Mouse (Mus musculus) lung, embryonic 16.5 days (tissue): ENCODE measurements around the gene Dazap1. TPM values are rescaled to one million over a fixed set of nuclear protein-coding genes. Genes with fewer than 3 reads are reported as not detected.
"Not testable (repeated sequence)": the region's sequence is repeated elsewhere in the genome, so short reads cannot be mapped to it uniquely, and the experiment has no call there.

Experiments used
- ATAC-seq: fragments of 200-750 bp; cut with Nextera tagmentation; 2 replicates; pipeline ENCODE4 v1.8.0; 2017; ENCODE audit warnings: low read depth, mild to moderate bottlenecking, moderate library complexity
- H3K27ac ChIP-seq: fragments of 300-500 bp; sonication (generic); 2 replicates; pipeline ENCODE4 v1.5.1; 2014; ENCODE audit warnings: mild to moderate bottlenecking, control low read depth, low read length
- H3K27me3 ChIP-seq: fragments of 300-500 bp; sonication (generic); 2 replicates; pipeline ENCODE4 v1.6.1; 2014; ENCODE audit warnings: low read depth, low read length, mixed read lengths; ENCODE audit not compliant: control insufficient read depth, insufficient read depth
- H3K36me3 ChIP-seq: fragments of 300-500 bp; sonication (generic); 2 replicates; pipeline ENCODE4 v1.6.1; 2014; ENCODE audit warnings: low read length; ENCODE audit not compliant: control insufficient read depth, insufficient read depth
- H3K4me1 ChIP-seq: fragments of 300-500 bp; sonication (generic); replicated peaks from 2 replicates; pipeline ENCODE4 v1.6.1; 2014; ENCODE audit warnings: low read length, mixed read lengths; ENCODE audit not compliant: control insufficient read depth, insufficient read depth
- H3K4me2 ChIP-seq: fragments of 300-500 bp; sonication (generic); 2 replicates; pipeline ENCODE4 v1.6.1; 2014; ENCODE audit warnings: low read depth, low read length, control low read depth
- H3K4me3 ChIP-seq: fragments of 300-500 bp; sonication (generic); 2 replicates; pipeline ENCODE4 v1.5.1; 2014; ENCODE audit warnings: mild to moderate bottlenecking, low read length, control low read depth
- H3K9ac ChIP-seq: fragments of 300-500 bp; sonication (generic); 2 replicates; pipeline ENCODE4 v1.6.1; 2014; ENCODE audit warnings: low read length, control low read depth
- H3K9me3 ChIP-seq: fragments of 300-500 bp; sonication (generic); 2 replicates; pipeline ENCODE4 v1.6.1; 2016; ENCODE audit warnings: low read length; ENCODE audit not compliant: control insufficient read depth
- WGBS: fragments of 180-500 bp; shearing (Covaris S2); extraction: QIAGEN DNeasy Blood & Tissue Kit; methylation state at CpG from one replicate; pipeline ENCODE4 v1.1.7; 2014; 5-methylcytosine and 5-hydroxymethylcytosine counted together
- polyA plus RNA-seq: library from polyadenylated mRNA; unstranded; fragments of >200 nt; fragmentation: Nextera tagmentation; extraction: Ambion mirVana; gene quantifications from 2 replicates; pipeline ENCODE4 v1.2.1, GENCODE M21; 2015

Dazap1 gene
- polyA plus RNA-seq, 1 experiment from 2014 or later = 50.6 TPM

DNA sequence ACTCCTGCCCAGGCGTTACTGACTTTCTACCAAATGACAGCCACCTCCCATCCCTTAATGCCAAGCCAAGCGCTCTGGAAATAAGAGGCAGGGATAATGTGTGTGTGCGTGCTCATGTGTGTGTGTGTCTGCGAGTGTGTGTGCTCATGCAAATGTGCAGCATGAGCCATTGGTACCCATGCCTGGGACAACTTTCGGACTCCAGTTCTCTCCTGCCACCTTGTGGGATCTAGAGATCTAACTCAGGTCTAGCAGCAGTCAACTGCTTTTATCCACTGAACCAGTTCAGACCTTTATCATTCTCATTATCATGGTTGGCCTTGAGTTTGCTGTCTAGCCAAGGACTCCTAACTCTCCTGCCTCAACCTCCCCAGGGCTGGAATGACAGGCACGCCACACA lies 13.4 kb upstream of the Dazap1 start:
- 47% methylated on average over 6 of the region's 6 CpGs for WGBS
- Histone ChIP-seq H3K4me2 (no peak overlapping the region), H3K27ac (no peak overlapping the region), H3K4me3 (no peak overlapping the region), H3K27me3 (no peaks in the 10 kb centered on the region), H3K9ac (no peak overlapping the region), H3K4me1 (peaks cover 9% of the 10 kb centered on the region), H3K9me3 (no peaks in the 10 kb centered on the region), H3K36me3 (peaks cover 17% of the 10 kb centered on the region)
- no peak for ATAC-seq

DNA sequence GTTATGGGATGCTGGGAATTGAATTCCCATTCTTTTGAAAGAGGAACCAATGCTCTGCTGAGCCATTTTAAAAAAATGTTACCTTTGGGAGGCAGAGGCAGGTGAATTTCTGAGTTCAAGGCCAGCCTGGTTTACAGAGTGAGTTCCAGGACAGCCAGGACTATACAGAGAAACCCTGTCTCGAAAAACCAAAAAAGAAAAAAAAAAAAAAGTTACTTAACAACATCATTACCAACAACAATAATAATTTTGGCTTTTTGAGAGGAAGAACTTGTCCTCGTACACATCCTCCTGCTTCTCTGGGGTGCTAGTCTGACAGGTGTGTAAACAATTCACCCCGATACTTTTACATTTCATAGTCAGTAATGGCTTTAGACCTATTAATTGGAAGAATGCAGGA lies 12.8 kb upstream of the Dazap1 start:
- H3K9me3 ChIP-seq, H3K4me1 ChIP-seq, H3K27ac ChIP-seq, H3K27me3 ChIP-seq, ATAC-seq, H3K9ac ChIP-seq: not testable (repeated sequence)
- Histone ChIP-seq H3K36me3 (peaks cover 11% of the 10 kb centered on the region), H3K4me3 (peak overlapping the region; percentile 86), H3K4me2 (peak overlapping the region; percentile 52)
- 28% methylated on average over 3 of the region's 3 CpGs for WGBS

DNA sequence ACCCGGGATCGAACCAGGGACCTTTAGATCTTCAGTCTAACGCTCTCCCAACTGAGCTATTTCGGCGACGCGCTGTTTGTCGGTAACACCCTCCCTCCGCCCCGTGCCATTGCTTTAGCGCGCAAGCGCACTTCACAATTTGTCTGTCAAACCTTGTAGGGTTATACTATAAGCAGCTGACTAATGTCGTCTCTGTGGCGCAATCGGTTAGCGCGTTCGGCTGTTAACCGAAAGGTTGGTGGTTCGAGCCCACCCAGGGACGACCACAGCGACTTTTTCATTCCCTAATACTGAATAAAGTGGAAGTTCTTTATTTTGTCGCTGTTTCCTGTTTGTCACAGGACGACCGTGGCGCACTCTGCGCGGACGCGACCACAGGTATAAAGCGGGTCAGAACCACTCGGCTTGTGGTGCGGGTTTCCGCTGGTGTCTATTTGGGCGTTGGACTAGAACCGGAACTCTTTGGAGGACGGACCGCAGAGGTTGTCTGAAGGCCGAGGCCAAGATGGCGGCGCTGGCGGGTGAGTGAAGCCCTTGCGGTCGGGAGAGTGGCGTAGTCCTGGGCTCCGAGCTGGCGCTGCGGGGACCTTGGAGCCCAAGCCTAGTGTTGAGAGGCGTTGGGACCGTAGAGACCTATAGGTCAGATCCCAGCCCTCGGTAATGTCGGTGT lies 12.2 kb upstream of the Dazap1 start, which contains the start of gene Ndufs7:
Ndufs7 (plus strand) TSS at position 151 of the 670 bp plus-strand sequence.
- Histone ChIP-seq H3K9ac (peak within 1 kb of the TSS; percentile 91), H3K36me3 (peaks cover 6% of the 10 kb centered on the region), H3K9me3 (no peaks in the 10 kb centered on the region), H3K4me3 (peak within 1 kb of the TSS; percentile 86), H3K4me2 (peak within 1 kb of the TSS; percentile 87), H3K27ac (peak within 1 kb of the TSS; percentile 92), H3K4me1 (peaks cover 9% of the 10 kb centered on the region), H3K27me3 (no peaks in the 10 kb centered on the region)
- peak; percentile 90 for ATAC-seq
- under 1% methylated on average over 53 of the region's 53 CpGs for WGBS

DNA sequence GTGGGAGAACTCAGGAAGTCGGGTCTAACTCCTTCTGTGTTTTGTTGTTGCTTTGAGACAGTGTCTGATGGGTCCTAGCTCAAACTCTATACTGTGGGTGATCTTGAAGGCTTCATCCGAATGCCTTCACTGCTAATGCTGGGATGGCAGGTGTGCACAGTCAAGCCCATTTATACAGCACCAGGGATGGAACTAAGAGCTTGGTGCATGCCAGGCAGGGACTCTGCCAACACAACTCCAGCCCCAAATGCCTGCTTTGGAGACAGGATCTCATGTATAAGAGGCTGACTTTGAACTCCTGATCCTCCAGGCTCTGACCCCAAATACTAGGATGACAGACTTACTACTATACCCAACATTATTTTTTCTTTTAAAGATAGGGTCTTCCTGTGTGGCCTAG lies 11.2 kb upstream of the Dazap1 start:
- peaks cover 9% of the 10 kb centered on the region for H3K4me1 ChIP-seq
- H3K27ac ChIP-seq = peak overlapping the region; percentile 92; the same call in 1 of the 2 replicates
- peak overlapping the region; percentile 86 for H3K4me3 ChIP-seq
- no peak for ATAC-seq
- no peaks in the 10 kb centered on the region for H3K9me3 ChIP-seq
- 33% methylated on average over 2 of the region's 2 CpGs for whole genome bisulfite sequencing
- H3K4me2 ChIP-seq = peak overlapping the region; percentile 87
- no peaks in the 10 kb centered on the region for H3K27me3 ChIP-seq
- peak overlapping the region; percentile 91 for H3K9ac ChIP-seq
- peaks cover 10% of the 10 kb centered on the region for H3K36me3 ChIP-seq

DNA sequence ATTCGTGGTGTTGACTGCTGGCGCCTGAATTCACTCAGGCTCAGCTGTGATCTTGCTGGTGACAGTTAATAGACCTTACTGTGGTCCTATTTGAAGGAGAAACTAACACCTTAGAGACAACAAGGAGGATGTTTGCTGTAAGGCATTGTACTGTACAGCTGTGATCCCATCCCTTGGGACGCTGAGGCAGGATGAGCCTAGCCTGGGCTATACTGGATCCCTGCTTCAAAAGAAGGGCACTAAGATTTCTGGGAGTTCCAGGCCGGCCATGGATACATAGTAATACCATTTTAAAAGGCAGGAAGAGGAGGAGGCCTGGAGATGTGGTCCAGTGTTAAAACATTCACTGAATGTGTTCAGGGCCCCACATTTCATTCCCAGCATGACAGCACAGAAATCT lies 10.7 kb upstream of the Dazap1 start:
- Histone ChIP-seq H3K4me1 (peaks cover 9% of the 10 kb centered on the region), H3K36me3 (peaks cover 13% of the 10 kb centered on the region), H3K27me3 (no peaks in the 10 kb centered on the region), H3K27ac (no peak overlapping the region), H3K9me3 (no peaks in the 10 kb centered on the region), H3K4me3 (no peak overlapping the region), H3K4me2 (peak overlapping the region; percentile 87; the same call in 1 of the 2 replicates), H3K9ac (no peak overlapping the region)
- WGBS = 84% methylated on average over 4 of the region's 4 CpGs
- no peak for ATAC-seq

DNA sequence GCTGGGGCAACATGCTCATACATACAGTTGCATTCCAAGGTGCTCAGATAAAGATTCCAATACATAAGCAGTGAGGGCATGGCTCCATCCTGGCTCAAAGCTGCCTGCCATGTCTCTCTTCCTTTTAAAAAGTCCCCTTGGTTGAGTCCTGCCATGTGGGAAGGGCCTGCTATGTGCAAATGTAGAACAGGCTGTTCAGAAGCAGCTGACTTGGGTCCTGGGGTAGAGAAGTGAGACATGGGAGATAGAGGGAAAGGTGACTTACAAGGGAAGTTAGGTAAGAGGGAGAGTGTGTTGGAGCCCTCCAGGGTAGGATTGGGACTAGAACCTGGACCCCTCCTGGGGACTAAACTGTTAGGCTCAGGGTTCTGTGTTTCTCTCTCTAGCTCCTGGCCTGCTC lies 9.3 kb upstream of the Dazap1 start:
- H3K4me1 ChIP-seq = peaks cover 9% of the 10 kb centered on the region
- H3K4me2 ChIP-seq = no peak overlapping the region
- no peak overlapping the region for H3K4me3 ChIP-seq
- H3K36me3 ChIP-seq = peaks cover 20% of the 10 kb centered on the region
- no peaks in the 10 kb centered on the region for H3K27me3 ChIP-seq
- no peak for ATAC-seq
- no peaks in the 10 kb centered on the region for H3K9me3 ChIP-seq
- H3K27ac ChIP-seq = no peak overlapping the region
- no peak overlapping the region for H3K9ac ChIP-seq

DNA sequence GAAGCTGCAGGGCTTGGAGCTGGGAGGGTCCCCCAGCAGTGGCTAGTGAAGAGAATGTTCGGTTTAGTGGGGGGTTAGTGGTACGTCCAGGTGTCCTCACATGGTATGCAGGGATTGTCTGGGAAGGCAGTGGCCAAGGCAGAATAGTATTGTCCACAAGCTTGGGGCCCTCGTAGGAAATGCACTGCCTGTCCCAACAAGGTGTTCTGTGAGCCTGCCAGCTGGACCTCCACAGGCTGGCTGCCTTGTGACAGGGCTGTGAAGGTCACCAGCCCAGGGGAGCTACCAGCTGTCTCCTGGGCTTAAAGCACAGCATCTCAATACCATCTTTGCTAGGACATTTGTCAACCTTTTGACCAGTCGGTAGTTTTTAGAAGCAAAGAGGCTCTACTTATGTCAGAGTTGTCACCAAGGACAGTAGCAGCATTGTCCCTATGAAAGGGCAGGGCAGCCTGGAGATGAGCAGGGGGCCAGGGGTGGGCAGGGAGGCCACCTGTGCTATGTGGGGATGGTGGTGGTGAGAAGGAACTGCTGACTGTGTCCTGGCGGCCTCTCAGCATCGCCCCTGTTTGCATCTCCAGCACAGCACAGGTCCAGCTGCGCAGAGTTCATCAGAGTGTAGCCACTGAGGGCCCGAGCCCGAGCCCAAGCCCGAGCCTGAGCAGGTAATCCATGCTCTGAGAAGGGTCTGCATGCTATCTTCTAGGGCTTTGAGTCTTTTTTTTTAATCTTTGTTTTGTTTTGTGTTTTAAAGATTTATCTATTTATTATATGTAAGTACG lies 8.6 kb upstream of the Dazap1 start:
- H3K4me3 ChIP-seq = no peak overlapping the region

DNA sequence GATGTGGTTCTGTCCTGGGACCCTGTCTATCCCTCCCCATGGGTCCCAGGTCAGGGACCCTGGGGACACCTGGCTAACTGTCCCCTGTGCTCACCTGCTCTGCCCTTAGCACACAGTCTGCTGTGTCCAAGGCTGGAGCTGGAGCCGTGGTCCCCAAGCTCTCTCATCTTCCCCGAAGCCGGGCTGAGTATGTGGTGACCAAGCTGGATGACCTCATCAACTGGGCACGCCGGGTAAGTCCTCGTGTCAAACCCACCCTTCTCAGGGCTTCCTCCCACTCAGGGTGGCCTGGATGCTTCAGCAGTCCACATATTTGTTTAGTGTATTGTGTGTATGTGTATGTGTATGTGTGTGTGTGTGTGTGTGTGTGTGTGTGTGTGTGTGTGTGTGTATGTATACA lies 7.7 kb upstream of the Dazap1 start:
- 65% methylated on average over 6 of the region's 6 CpGs for WGBS

More for the DNA sequence above, 8.6 kb upstream of the Dazap1 start:
- Histone ChIP-seq H3K4me1 (peaks cover 9% of the 10 kb centered on the region), H3K9me3 (no peaks in the 10 kb centered on the region), H3K27me3 (no peaks in the 10 kb centered on the region), H3K36me3 (peaks cover 21% of the 10 kb centered on the region), H3K27ac (no peak overlapping the region), H3K9ac (no peak overlapping the region), H3K4me2 (no peak overlapping the region)
- 88% methylated on average over 11 of the region's 11 CpGs for WGBS
- ATAC-seq = no peak

More for the DNA sequence above, 7.7 kb upstream of the Dazap1 start:
- Histone ChIP-seq H3K9me3 (no peaks in the 10 kb centered on the region), H3K9ac (no peak overlapping the region), H3K4me2 (no peak overlapping the region), H3K36me3 (peaks cover 25% of the 10 kb centered on the region), H3K27ac (no peak overlapping the region), H3K4me1 (peaks cover 9% of the 10 kb centered on the region), H3K27me3 (no peaks in the 10 kb centered on the region), H3K4me3 (no peak overlapping the region)
- ATAC-seq = no peak
